Mouse (Mus musculus) urinary bladder, postnatal 10 days (tissue): ENCODE measurements around the gene Atrnl1.

ENCODE experiments used
- DNase-seq: peaks from one replicate; pipeline ENCODE4 v3.0.0; 2022; ENCODE audit warnings: low spot score

The Atrnl1 gene

GRCm38 (mm10) chr19:57713138-57713537 lies 102.3 kb downstream of the Atrnl1 start:
- DNase-seq: no peak

- no peak for DNase-seq
Observed at GRCm38 (mm10) chr19:57724920-57725319, 114.1 kb downstream of the Atrnl1 start.

DNA sequence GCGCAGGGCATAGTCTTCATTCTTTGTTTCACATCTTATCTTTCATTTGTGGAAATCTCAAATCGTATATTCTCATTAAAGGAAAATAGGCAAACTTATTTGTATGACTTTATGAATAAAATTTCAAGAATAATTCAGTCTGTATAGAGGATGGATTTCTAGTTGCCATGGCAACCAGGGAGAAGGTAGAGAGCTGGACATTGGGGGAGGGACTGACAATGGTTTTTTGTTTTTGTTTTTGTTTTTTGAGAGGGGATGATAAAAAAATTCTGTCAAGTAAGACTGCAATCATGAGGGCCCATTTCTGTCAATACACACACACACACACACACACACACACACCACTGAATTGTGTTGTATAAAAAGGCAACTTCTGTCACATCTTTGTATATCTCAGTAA lies 114.5 kb downstream of the Atrnl1 start:
- DNase-seq: no peak

- no peak for DNase-seq
Observed at GRCm38 (mm10) chr19:57727009-57727408, 116.2 kb downstream of the Atrnl1 start.

GRCm38 (mm10) chr19:57737475-57737874 lies 126.6 kb downstream of the Atrnl1 start:
- no peak for DNase-seq

DNA sequence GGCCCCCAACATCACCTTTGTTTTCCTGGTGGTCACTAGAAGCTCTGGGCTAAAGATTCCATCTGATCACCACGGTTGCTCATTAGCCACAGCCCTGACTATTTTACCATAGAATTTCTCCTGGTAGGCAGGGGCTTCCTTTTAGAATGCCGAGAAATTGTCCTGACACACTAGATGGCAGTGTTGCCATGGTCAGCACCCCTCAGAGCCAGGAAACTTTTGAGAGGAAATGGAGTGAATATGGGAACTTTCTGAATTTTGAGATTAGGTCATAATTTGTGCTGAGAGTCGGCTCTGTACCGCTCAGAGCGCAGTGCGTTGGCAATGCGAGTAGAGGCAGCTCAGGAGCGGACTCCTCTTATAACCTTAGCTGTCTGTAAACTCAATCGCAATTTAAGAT lies 134.7 kb downstream of the Atrnl1 start:
- no peak for DNase-seq

GRCm38 (mm10) chr19:57746553-57746952 lies 135.7 kb downstream of the Atrnl1 start:
- no peak for DNase-seq

- no peak for DNase-seq
Observed at GRCm38 (mm10) chr19:57752189-57752588, 141.4 kb downstream of the Atrnl1 start.

DNA sequence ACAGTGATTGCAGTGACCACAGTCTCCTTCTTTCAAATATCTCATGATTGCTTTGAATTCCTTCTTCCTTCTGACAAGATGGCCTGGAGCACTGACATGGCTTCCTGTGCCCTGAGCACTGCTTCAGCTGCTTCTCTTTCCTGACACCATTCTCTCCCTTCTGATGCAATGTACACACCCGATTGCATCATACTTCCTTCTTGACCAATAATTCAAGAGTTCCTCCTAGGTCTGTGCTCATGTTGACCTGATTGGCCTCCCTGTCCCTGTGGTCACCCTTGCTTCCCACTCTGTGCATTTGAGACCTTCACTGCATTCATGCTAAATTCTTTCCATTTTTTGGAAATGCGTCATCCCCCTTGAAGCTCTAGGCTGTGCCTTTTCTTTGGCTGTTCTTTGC lies 151.7 kb downstream of the Atrnl1 start:
- no peak for DNase-seq

DNA sequence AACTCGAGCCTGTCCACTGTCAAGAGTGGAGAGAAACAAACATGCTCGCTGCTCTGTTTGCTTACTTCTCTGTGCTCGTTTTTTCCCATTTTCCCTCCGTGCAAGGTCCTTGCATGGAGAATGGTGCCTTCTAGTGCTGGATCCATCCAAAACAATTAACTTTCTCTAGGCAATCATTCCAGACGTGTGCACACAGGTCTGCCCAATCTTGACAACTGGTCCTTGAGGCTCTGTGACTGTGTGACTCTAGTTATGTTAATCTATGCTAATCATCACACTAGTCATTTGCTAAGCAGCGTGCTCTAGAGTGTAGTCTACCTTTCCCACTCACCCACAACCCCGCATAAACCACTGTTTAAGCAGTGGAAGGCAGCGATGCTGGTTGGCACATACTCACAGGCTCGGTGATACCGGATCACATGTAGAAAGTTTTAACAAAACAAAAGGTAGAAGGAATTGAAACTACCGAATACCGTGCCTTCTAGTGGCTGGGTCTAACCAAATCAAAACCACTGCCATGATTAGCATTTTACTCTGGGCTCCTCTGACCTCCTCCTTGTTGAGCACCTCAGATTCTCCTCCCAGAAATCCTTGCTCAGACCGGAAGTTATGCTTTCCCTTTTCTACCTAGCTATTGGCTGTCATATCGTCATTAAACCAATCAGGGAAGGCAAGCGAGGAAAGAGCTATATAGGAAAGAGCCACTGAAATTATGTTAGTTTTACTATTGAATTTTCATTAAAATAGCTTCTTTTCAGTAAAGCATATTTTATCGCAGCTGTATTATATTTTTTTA lies 153.9 kb downstream of the Atrnl1 start:
- DNase-seq: no peak

DNA sequence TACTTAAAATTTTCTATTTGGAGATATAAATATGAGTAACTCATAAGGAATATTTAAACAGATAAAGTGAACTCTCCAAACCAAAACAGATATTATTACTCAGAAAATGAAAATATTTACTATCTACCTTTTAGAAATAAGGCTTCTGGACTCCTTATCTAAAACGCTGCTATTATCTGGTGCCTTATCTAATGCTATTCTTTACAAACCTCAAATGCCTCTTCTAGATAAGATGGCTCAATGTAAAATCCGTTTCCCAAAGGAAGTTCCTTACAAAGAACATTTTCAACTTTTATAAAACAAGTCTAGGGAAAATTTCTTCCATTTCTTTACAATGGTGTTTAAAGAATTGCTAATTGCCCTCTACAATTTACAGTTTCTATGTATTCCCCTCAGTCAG lies 156.2 kb downstream of the Atrnl1 start:
- no peak for DNase-seq

- DNase-seq: no peak
Observed at GRCm38 (mm10) chr19:57768661-57769060, 157.8 kb downstream of the Atrnl1 start.

GRCm38 (mm10) chr19:57782366-57783089 lies 171.7 kb downstream of the Atrnl1 start:
- no peak for DNase-seq

DNA sequence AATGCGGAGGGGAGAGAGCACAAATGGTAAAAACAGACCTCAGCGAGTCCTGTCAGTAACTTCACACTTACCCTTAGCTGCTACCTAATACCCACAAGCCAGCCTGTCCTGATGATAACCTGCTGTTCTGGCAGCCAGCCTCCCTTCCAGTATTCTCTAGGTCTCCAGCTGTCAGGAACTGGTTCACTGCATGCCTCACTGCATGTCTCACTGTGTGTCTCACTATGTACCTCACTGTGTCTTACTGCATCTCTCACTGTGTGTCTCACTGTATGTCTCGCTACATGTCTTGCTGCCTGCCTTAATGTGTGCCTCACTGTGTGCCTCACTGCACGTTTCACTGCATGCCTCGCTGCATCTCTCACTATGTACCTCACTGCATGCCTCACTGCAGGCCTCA lies 175.9 kb downstream of the Atrnl1 start:
- no peak for DNase-seq

GRCm38 (mm10) chr19:57802207-57802606 lies 191.4 kb downstream of the Atrnl1 start:
- no peak for DNase-seq

DNA sequence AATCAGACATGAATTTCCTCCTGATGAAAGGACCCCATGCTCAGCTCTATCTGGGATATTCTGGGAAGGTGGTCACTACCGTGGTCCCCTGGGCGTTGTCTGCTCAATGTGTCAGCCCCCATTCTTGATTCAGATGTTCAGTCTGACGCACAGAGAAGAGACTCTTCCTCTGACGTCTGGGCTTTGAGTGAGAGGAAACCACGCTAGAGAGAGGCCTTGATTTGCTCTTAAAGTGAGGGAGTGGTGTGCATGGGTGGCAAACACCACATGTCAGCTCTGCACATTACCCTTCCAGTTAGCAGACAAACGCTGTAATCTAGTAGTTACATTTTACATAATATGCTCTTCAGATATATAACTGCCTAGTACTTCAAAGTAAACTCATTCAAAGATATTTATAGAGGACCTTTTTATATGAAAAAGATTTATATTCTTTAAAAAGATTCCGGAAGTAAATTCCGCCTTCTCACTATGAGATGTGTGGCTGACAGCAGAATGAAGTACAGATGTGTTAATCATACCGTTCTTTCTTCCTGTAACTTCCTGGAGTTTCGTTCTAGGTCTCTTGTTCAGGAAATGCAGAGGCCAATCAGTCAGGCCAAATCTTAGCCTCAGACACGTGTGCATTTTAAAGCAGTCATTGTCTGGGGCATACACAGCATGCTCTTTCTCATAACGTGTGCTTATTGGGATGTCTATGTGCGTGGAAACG lies 192.1 kb downstream of the Atrnl1 start:
- DNase-seq: no peak

DNA sequence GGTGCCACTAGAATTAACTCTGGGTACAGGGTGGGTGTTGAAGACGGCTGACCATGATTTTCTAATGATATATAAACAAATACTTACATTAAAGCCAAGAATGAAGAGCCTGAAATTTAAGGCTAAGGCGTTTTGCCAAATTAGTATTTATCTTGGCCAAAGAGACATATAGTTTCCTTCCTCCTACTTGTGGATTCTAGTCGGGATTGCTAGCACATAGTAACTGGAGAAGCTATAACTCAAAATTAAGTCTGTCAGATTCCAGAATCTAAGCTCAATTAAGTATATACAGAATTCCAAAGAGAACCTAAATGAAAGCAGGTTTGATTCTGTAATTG lies 192.6 kb downstream of the Atrnl1 start:
- no peak for DNase-seq

- DNase-seq: no peak
Observed at GRCm38 (mm10) chr19:57808363-57808762, 197.5 kb downstream of the Atrnl1 start.

DNA sequence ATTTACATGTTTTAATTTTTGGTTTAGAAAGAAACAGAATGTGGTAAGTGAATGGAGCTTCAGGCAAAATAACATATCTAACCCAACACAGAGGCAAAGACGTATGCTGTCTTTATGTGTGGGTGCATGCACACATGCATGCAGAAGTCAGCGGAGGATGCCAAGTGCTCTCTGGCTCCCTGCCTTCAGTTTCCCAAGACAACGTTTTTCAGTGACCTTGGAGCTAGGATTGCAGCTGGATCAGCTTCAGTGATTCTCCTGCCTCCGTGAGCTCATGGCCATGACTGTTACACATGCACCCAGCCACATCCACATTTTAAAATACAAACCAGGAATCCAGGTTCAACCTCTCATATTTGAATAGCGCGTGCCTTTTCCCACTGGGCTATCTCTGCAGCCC lies 203.5 kb downstream of the Atrnl1 start:
- no peak for DNase-seq

GRCm38 (mm10) chr19:57816221-57816996 lies 205.6 kb downstream of the Atrnl1 start:
- no peak for DNase-seq

- DNase-seq: no peak
Observed at GRCm38 (mm10) chr19:57817736-57818135, 206.9 kb downstream of the Atrnl1 start.

DNA sequence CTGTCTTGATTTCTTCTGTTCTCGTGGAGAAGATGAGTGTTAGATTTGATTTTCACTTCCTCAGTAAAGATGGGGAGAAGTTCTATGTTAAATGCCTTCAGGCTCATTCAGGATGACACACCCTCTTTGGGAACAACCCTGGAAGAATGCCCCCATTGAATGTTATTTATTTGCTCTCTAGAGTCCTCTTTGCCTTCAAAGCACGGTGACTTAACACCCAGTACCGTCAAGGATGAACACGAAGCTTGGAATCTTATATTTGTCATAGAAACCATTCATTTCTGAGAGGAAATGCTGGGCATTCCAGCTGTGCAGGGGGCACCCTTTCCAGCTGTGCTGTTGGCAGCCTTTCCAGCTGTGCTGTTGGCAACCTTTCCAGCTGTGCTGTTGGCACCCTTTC lies 212.6 kb downstream of the Atrnl1 start:
- DNase-seq: no peak
